Mouse (Mus musculus) ES-E14 (cell line): ENCODE data around the gene Vtn.

Experiments used
- CHD2 ChIP-seq: IDR thresholded peaks from 2 replicates; pipeline ENCODE4 v1.6.1; 2014; ENCODE audit warnings: mild to moderate bottlenecking, low read depth, low read length, inconsistent platforms
- HCFC1 ChIP-seq: IDR thresholded peaks from 2 replicates; pipeline ENCODE4 v1.6.1; 2012; ENCODE audit warnings: low read length, inconsistent platforms, borderline replicate concordance; ENCODE audit not compliant: insufficient read depth
- MAFK ChIP-seq: IDR thresholded peaks from 2 replicates; pipeline ENCODE4 v1.6.1; 2014; ENCODE audit warnings: mild to moderate bottlenecking, low read depth, low read length, inconsistent platforms; ENCODE audit not compliant: insufficient read depth
- ZC3H11A ChIP-seq: IDR thresholded peaks from 2 replicates; pipeline ENCODE4 v1.6.1; 2012; ENCODE audit warnings: low read depth, mild to moderate bottlenecking, inconsistent platforms, low read length, borderline replicate concordance
- ZNF384 ChIP-seq: IDR thresholded peaks from 2 replicates; pipeline ENCODE4 v1.6.1; 2012; ENCODE audit warnings: low read depth, low read length, inconsistent platforms

DNA sequence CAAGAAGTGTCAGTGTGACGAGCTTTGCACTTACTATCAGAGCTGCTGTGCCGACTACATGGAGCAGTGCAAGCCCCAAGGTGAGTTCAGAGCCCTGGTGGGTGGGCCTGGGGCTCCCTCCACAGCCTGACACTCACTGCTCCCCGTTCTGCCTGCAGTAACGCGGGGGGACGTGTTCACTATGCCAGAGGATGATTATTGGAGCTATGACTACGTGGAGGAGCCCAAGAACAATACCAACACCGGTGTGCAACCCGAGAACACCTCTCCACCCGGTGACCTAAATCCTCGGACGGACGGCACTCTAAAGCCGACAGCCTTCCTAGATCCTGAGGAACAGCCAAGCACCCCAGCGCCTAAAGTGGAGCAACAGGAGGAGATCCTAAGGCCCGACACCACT lies 652 bp downstream of the Vtn start:
- TF ChIP-seq ZNF384 (no peak), MAFK (no peak), CHD2 (no peak), ZC3H11A (no peak), HCFC1 (no peak)
